In genomic region chr6:95676439-95676838, GRCm38 (mm10) we compare ENCODE assay signal across 24 mouse cellular contexts.
"Had no signal": no experiment of that assay in that cellular context is flagged by ENCODE, and none has a peak within 500 bp of the region (broad histone marks: within the 10 kb centered on the region; RNA-seq: fewer than 3 reads in every experiment).

No protein-coding gene starts in this region.

- H3K27me3 ChIP-seq: forebrain, embryonic 15.5 days; hindbrain, embryonic 13.5 days; hindbrain, embryonic 15.5 days; kidney, embryonic 15.5 days; limb, embryonic 13.5 days; limb, embryonic 15.5 days had no signal

- H3K9ac ChIP-seq: forebrain, embryonic 15.5 days; forebrain, postnatal 0 days; hindbrain, embryonic 13.5 days; hindbrain, embryonic 15.5 days; kidney, embryonic 15.5 days; limb, embryonic 13.5 days; limb, embryonic 15.5 days; liver, embryonic 14.5 days had no signal

- DNase-seq: forebrain, postnatal 0 days; gastrocnemius, postnatal 14 days; gastrocnemius, postnatal 36 days; heart, adult 2 months; heart, postnatal 14 days; heart, postnatal 36 days; kidney, adult 11 months; kidney, adult 2 months; kidney, adult 9 months; kidney, postnatal 14 days; kidney, postnatal 36 days; layer of hippocampus, adult 9-11 months; layer of hippocampus, postnatal 36 days; left cerebral cortex, postnatal 4 days had no signal

- H3K4me2 ChIP-seq: forebrain, embryonic 15.5 days; hindbrain, embryonic 13.5 days; hindbrain, embryonic 15.5 days; kidney, embryonic 15.5 days; limb, embryonic 13.5 days; limb, embryonic 15.5 days had no signal

- ATAC-seq: forebrain, embryonic 15.5 days; forebrain, postnatal 0 days; hindbrain, postnatal 0 days; intestine, embryonic 16.5 days had no signal

- H3K36me3 ChIP-seq: forebrain, embryonic 15.5 days; hindbrain, embryonic 13.5 days; hindbrain, embryonic 15.5 days; limb, embryonic 13.5 days; limb, embryonic 15.5 days had no signal

- H3K4me3 ChIP-seq: forebrain, embryonic 15.5 days; heart, adult 2 months; hindbrain, embryonic 13.5 days; hindbrain, embryonic 15.5 days; kidney, embryonic 15.5 days; limb, embryonic 13.5 days; limb, embryonic 15.5 days had no signal

- H3K9me3 ChIP-seq: forebrain, embryonic 15.5 days; hindbrain, embryonic 13.5 days; hindbrain, embryonic 15.5 days; limb, embryonic 15.5 days had no signal

- H3K27ac ChIP-seq: forebrain, embryonic 15.5 days; heart, adult 2 months; hindbrain, embryonic 13.5 days; hindbrain, embryonic 15.5 days; hindbrain, postnatal 0 days; kidney, embryonic 15.5 days; kidney, postnatal 0 days; limb, embryonic 13.5 days; limb, embryonic 15.5 days; liver, embryonic 14.5 days had no signal
